Mouse (Mus musculus): Measurements from ENCODE around the gene Pars2.

Pars2 gene

GRCm38 (mm10) chr4:106650833-106651527 is at the start of gene Pars2:
Pars2 (plus strand) TSS chr4:106651069.
- in situ Hi-C loops (cut with MboI; ENCODE audit: unreplicated experiment in 2 of 2) = no loop called here

- in situ Hi-C loops (cut with MboI; ENCODE audit: unreplicated experiment in 2 of 2) = loop anchor here in 1 of 2 experiments (25.0 kb wide), 1 partner anchor 1055 kb away; no protein-coding TSS in a partner anchor
Observed at GRCm38 (mm10) chr4:106606639-106607554, 44.0 kb upstream of the Pars2 start.

GRCm38 (mm10) chr4:106607905-106608304 is 43.0 kb upstream of the Pars2 start:
- in situ Hi-C loops (cut with MboI; ENCODE audit: unreplicated experiment in 2 of 2) = loop anchor here in 1 of 2 experiments (25.0 kb wide), 1 partner anchor 1054 kb away; no protein-coding TSS in a partner anchor

GRCm38 (mm10) chr4:106613105-106613504 is 37.8 kb upstream of the Pars2 start:
- in situ Hi-C loops (cut with MboI; ENCODE audit: unreplicated experiment in 2 of 2) = loop anchor here in 1 of 2 experiments (25.0 kb wide), 1 partner anchor 1049 kb away; no protein-coding TSS in a partner anchor

GRCm38 (mm10) chr4:106613560-106613959 is 37.3 kb upstream of the Pars2 start:
- in situ Hi-C loops (cut with MboI; ENCODE audit: unreplicated experiment in 2 of 2) = loop anchor here in 1 of 2 experiments (25.0 kb wide), 1 partner anchor 1049 kb away; no protein-coding TSS in a partner anchor

- in situ Hi-C loops (cut with MboI; ENCODE audit: unreplicated experiment in 2 of 2) = loop anchor here in 1 of 2 experiments (25.0 kb wide), 1 partner anchor 1048 kb away; no protein-coding TSS in a partner anchor
Observed at GRCm38 (mm10) chr4:106614180-106614797, 36.6 kb upstream of the Pars2 start.

GRCm38 (mm10) chr4:106614881-106615280 is 36.0 kb upstream of the Pars2 start:
- in situ Hi-C loops (cut with MboI; ENCODE audit: unreplicated experiment in 2 of 2) = loop anchor here in 1 of 2 experiments (25.0 kb wide), 1 partner anchor 1047 kb away; no protein-coding TSS in a partner anchor

- in situ Hi-C loops (cut with MboI; ENCODE audit: unreplicated experiment in 2 of 2) = loop anchor here in 1 of 2 experiments (25.0 kb wide), 1 partner anchor 1047 kb away; no protein-coding TSS in a partner anchor
Observed at GRCm38 (mm10) chr4:106615637-106616036, 35.2 kb upstream of the Pars2 start.

GRCm38 (mm10) chr4:106617056-106617455 is 33.8 kb upstream of the Pars2 start, which contains the start of gene Lexm:
Lexm (minus strand) TSS chr4:106617241.
- in situ Hi-C loops (cut with MboI; ENCODE audit: unreplicated experiment in 2 of 2) = loop anchor here in 1 of 2 experiments (25.0 kb wide), 1 partner anchor 1045 kb away; no protein-coding TSS in a partner anchor

GRCm38 (mm10) chr4:106618898-106619297 is 32.0 kb upstream of the Pars2 start:
- in situ Hi-C loops (cut with MboI; ENCODE audit: unreplicated experiment in 2 of 2) = loop anchor here in 1 of 2 experiments (25.0 kb wide), 1 partner anchor 1043 kb away; no protein-coding TSS in a partner anchor

- in situ Hi-C loops (cut with MboI; ENCODE audit: unreplicated experiment in 2 of 2) = loop anchor here in 1 of 2 experiments (25.0 kb wide), 1 partner anchor 1041 kb away; no protein-coding TSS in a partner anchor
Observed at GRCm38 (mm10) chr4:106621428-106621827, 29.4 kb upstream of the Pars2 start.

- in situ Hi-C loops (cut with MboI; ENCODE audit: unreplicated experiment in 2 of 2) = loop anchor here in 1 of 2 experiments (25.0 kb wide), 1 partner anchor 1040 kb away; no protein-coding TSS in a partner anchor
Observed at GRCm38 (mm10) chr4:106622030-106622493, 28.8 kb upstream of the Pars2 start, which contains the start of gene Ttc22. Ttc22 (plus strand) TSS chr4:106622432.

- in situ Hi-C loops (cut with MboI; ENCODE audit: unreplicated experiment in 2 of 2) = loop anchor here in 1 of 2 experiments (25.0 kb wide), 1 partner anchor 1040 kb away; no protein-coding TSS in a partner anchor
Observed at GRCm38 (mm10) chr4:106622712-106623111, 28.2 kb upstream of the Pars2 start.

- in situ Hi-C loops (cut with MboI; ENCODE audit: unreplicated experiment in 2 of 2) = loop anchor here in 1 of 2 experiments (25.0 kb wide), 1 partner anchor 1038 kb away; no protein-coding TSS in a partner anchor
Observed at GRCm38 (mm10) chr4:106624271-106624670, 26.6 kb upstream of the Pars2 start.

GRCm38 (mm10) chr4:106627809-106628208 is 23.1 kb upstream of the Pars2 start:
- in situ Hi-C loops (cut with MboI; ENCODE audit: unreplicated experiment in 2 of 2) = loop anchor here in 1 of 2 experiments (25.0 kb wide), 2 partner anchors 709 to 1034 kb away; no protein-coding TSS in a partner anchor

GRCm38 (mm10) chr4:106628650-106629360 is 22.1 kb upstream of the Pars2 start:
- in situ Hi-C loops (cut with MboI; ENCODE audit: unreplicated experiment in 2 of 2) = loop anchor here in 1 of 2 experiments (25.0 kb wide), 2 partner anchors 708 to 1033 kb away; no protein-coding TSS in a partner anchor

GRCm38 (mm10) chr4:106629374-106629773 is 21.5 kb upstream of the Pars2 start:
- in situ Hi-C loops (cut with MboI; ENCODE audit: unreplicated experiment in 2 of 2) = loop anchor here in 1 of 2 experiments (25.0 kb wide), 2 partner anchors 708 to 1033 kb away; no protein-coding TSS in a partner anchor
